Mouse (Mus musculus): ENCODE data around the gene Olfr198. TPM values are rescaled to one million over a fixed set of nuclear protein-coding genes. Genes with fewer than 3 reads are reported as not detected.

Gene Olfr198
- polyA plus RNA-seq (2014; fragmentation: Illumina TruSeq; extraction: RNeasy Lipid Tissue Mini Kit (QIAGEN cat#74804)): not detected

DNA sequence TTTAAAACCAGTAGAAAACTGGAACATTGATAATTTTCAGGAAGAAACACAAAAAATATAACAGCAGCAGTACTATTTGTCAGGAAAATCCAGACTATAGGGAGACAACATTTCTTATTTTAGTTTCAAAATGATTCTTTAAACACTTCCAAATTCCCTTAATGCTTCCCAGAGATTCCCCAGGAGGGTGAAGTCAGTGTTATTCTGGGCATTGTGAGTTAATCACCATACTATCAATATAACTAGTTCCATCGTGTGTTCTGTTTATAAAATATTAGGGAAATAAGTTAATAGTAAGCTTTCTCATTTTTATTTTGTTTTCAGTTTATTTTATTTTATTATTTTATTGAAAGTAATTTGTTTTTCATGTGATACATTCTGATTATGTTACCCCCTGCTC, at the start of gene Olfr198:
TSS of gene Olfr198 (minus strand) at position 101 of the 400 bp plus-strand sequence.

GRCm38 (mm10) chr16:59219667-59220066, 16.3 kb upstream of the Olfr198 start, which contains the start of gene Olfr199:
Gene Olfr199, minus strand, starts transcription at chr16:59219767.

DNA sequence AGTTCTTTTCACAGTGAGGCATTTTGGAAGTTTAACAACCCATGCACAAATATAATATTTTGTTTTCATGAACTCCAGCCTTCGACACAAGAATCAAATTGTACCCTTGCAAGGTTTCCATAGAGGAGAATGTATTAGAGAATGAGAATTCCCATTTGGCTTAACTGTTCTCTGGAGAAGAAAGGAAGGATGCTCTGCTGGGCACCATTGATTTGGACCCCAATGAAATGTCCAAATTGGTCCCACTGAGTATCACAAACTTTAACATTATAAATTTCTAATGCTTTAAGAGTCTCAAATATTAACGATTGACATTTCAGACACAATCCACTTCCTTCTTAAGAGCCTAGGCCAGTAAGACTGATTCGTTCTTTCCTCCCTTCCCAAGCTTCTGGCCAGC, 33.0 kb downstream of the Olfr198 start, which contains the start of gene Olfr196:
TSS of gene Olfr196 (minus strand) at position 101 of the 400 bp plus-strand sequence.

Other genes starting within 250 kb of the Olfr198 start
- not detected for gene Olfr183, start 208.2 kb downstream of the Olfr198 start, polyA plus RNA-seq (2014; fragmentation: Illumina TruSeq; extraction: RNeasy Lipid Tissue Mini Kit (QIAGEN cat#74804))
- gene Olfr186, start 173.2 kb downstream of the Olfr198 start, polyA plus RNA-seq (2014; fragmentation: Illumina TruSeq; extraction: RNeasy Lipid Tissue Mini Kit (QIAGEN cat#74804)): not detected
- not detected for gene Olfr187, start 163.8 kb downstream of the Olfr198 start, polyA plus RNA-seq (2014; fragmentation: Illumina TruSeq; extraction: RNeasy Lipid Tissue Mini Kit (QIAGEN cat#74804))
- gene Olfr190, start 125.5 kb downstream of the Olfr198 start, polyA plus RNA-seq (2014; fragmentation: Illumina TruSeq; extraction: RNeasy Lipid Tissue Mini Kit (QIAGEN cat#74804)): not detected
- gene Olfr191, start 113.7 kb downstream of the Olfr198 start, polyA plus RNA-seq (2014; fragmentation: Illumina TruSeq; extraction: RNeasy Lipid Tissue Mini Kit (QIAGEN cat#74804)): not detected
- not detected for gene Olfr193, start 91.7 kb downstream of the Olfr198 start, polyA plus RNA-seq (2014; fragmentation: Illumina TruSeq; extraction: RNeasy Lipid Tissue Mini Kit (QIAGEN cat#74804))
- not detected for gene Olfr194, start 82.5 kb downstream of the Olfr198 start, polyA plus RNA-seq (2014; fragmentation: Illumina TruSeq; extraction: RNeasy Lipid Tissue Mini Kit (QIAGEN cat#74804))
- gene Olfr195, start 56.5 kb downstream of the Olfr198 start, polyA plus RNA-seq (2014; fragmentation: Illumina TruSeq; extraction: RNeasy Lipid Tissue Mini Kit (QIAGEN cat#74804)): not detected
- not detected for gene Olfr196, start 33.1 kb downstream of the Olfr198 start, polyA plus RNA-seq (2014; fragmentation: Illumina TruSeq; extraction: RNeasy Lipid Tissue Mini Kit (QIAGEN cat#74804))
- gene Olfr199, start 16.2 kb upstream of the Olfr198 start, polyA plus RNA-seq (2014; fragmentation: Illumina TruSeq; extraction: RNeasy Lipid Tissue Mini Kit (QIAGEN cat#74804)): not detected
- gene Olfr201, start 69.1 kb upstream of the Olfr198 start, polyA plus RNA-seq (2014; fragmentation: Illumina TruSeq; extraction: RNeasy Lipid Tissue Mini Kit (QIAGEN cat#74804)): not detected
- not detected for gene Olfr202, start 83.3 kb upstream of the Olfr198 start, polyA plus RNA-seq (2014; fragmentation: Illumina TruSeq; extraction: RNeasy Lipid Tissue Mini Kit (QIAGEN cat#74804))
- gene Olfr203, start 95.3 kb upstream of the Olfr198 start, polyA plus RNA-seq (2014; fragmentation: Illumina TruSeq; extraction: RNeasy Lipid Tissue Mini Kit (QIAGEN cat#74804)): not detected
- gene Olfr204, start 114.7 kb upstream of the Olfr198 start, polyA plus RNA-seq (2014; fragmentation: Illumina TruSeq; extraction: RNeasy Lipid Tissue Mini Kit (QIAGEN cat#74804)): not detected
- gene Olfr205, start 127.6 kb upstream of the Olfr198 start, polyA plus RNA-seq (2014; fragmentation: Illumina TruSeq; extraction: RNeasy Lipid Tissue Mini Kit (QIAGEN cat#74804)): not detected
- 1.3 TPM for gene Olfr206, start 145.7 kb upstream of the Olfr198 start, polyA plus RNA-seq (2014; fragmentation: Illumina TruSeq; extraction: RNeasy Lipid Tissue Mini Kit (QIAGEN cat#74804))
- gene Olfr209, start 160.5 kb upstream of the Olfr198 start, polyA plus RNA-seq (2014; fragmentation: Illumina TruSeq; extraction: RNeasy Lipid Tissue Mini Kit (QIAGEN cat#74804)): not detected
- 0.29 TPM for gene Gabrr3, start 203.8 kb upstream of the Olfr198 start, polyA plus RNA-seq (2014; fragmentation: Illumina TruSeq; extraction: RNeasy Lipid Tissue Mini Kit (QIAGEN cat#74804))

Measured in ovary, adult 10 weeks (tissue).